Mouse (Mus musculus) myocyte (in vitro differentiated cells): ENCODE measurements around the gene Amhr2.

Experiments used
- POLR2A ChIP-seq: IDR thresholded peaks from one replicate; pipeline ENCODE4 v1.6.1; 2011; ENCODE audit warnings: low read depth, mild to moderate bottlenecking, control low read depth, moderate library complexity; ENCODE audit not compliant: insufficient read length
- POLR2AphosphoS2 ChIP-seq: IDR thresholded peaks from one replicate; pipeline ENCODE4 v1.6.1; 2011; ENCODE audit warnings: low read depth, control low read depth; ENCODE audit not compliant: insufficient read length

DNA sequence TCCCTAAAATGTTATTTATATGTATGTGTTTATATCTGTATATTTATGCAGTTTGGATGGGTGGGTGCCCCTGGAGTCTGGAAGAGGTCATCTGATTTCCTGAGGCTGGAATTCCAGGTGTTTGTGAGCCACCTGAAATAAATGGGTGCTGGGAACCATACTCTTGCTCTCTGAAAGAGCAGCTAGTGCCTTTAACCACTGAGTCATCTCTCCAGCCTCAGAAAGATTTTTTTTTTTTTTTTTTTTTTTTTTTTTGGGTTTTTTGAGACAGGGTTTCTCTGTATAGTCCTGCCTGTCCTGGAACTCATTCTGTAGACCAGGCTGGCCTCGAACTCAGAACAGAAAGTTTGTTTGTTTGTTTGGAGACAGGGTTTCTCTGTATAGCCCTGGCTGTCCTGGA lies 34.1 kb upstream of the Amhr2 start:
- TF ChIP-seq POLR2A (no peak), POLR2AphosphoS2 (no peak)
